Mouse (Mus musculus) stomach, postnatal 0 days (tissue): ENCODE results near the gene Sox5.

Experiments used
- CTCF ChIP-seq: IDR thresholded peaks from 2 replicates; pipeline ENCODE4 v1.5.1; 2016; ENCODE audit warnings: antibody characterized with exemption, low read depth, mild to moderate bottlenecking, moderate library complexity
- EP300 ChIP-seq: optimal IDR thresholded peaks from 2 replicates; pipeline ENCODE3; 2016; ENCODE audit warnings: antibody characterized with exemption

DNA sequence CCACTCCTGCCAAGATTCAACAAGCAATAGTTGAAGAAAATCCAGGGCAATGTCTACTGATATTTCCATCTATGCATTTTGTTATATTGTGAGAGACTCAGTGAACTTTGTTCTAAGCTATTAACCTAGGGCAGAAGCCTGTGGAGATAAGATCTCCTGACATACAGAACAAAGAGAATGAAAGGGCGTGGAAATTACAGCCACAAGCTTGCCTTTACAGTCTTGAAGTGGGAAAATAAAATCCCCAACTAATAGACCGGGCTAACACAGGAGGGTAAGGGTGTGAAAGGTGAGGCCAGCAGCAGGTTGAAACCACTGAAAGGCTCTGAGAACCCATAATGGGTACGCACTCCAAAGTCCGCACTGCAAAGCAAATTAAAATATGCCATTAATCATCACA lies 449.8 kb downstream of the Sox5 start:
- TF ChIP-seq CTCF (no peak), EP300 (no peak)
